Mouse (Mus musculus): ENCODE data around the gene Zfp239. TPM values are rescaled to one million over a fixed set of nuclear protein-coding genes. Genes with fewer than 3 reads are reported as not detected.
A peak's percentile ranks its signal among the peaks of the same experiment; 100 is the strongest.
"Not testable (repeated sequence)": the region's sequence is repeated elsewhere in the genome, so short reads cannot be mapped to it uniquely, and the experiment has no call there.

The Zfp239 gene
- polyA plus RNA-seq, 1 experiment from 2014 or later: 6.1 TPM

DNA sequence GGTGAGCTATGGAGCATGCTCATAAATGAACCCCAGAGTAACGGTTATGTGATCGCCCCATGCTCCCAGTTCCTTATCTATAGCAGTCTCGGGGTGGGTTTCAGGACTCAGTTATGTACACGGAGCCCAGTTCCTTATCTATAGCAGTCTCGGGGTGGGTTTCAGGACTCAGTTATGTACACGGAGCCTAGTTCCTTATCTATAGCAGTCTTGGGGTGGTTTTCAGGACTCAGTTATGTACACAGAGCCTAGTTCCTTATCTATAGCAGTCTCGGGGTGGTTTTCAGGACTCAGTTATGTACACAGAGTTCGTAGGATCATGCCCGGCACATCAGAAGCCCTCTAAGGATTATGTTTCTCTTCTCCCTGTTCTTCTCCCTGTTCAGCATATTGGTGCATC lies 17.3 kb upstream of the Zfp239 start:
- no peak overlapping the region for H3K9ac ChIP-seq (ENCODE audit: low read depth, low read length)
- H3K4me1 ChIP-seq (ENCODE audit: control insufficient read depth, insufficient read depth, low read length): peaks cover 7% of the 10 kb centered on the region
- no peaks in the 10 kb centered on the region for H3K27me3 ChIP-seq (replicated peaks; ENCODE audit: control insufficient read depth, insufficient read depth, low read length)
- 90% methylated on average over 9 of the region's 9 CpGs for WGBS
- no peak overlapping the region for H3K4me2 ChIP-seq (ENCODE audit: low read depth, low read length)
- no peak overlapping the region for H3K4me3 ChIP-seq (ENCODE audit: low read depth, low read length)
- DNase-seq (ENCODE audit: low spot score) (no peak), ATAC-seq (ENCODE audit: low read depth) (no peak)
- H3K36me3 ChIP-seq (ENCODE audit: control insufficient read depth, insufficient read depth, low read length): peaks cover 63% of the 10 kb centered on the region
- H3K27ac ChIP-seq (replicated peaks; ENCODE audit: low read depth, low read length): no peak overlapping the region
- 0 out of 2 replicates have a peak, but pooled peaks cover 5% of the 10 kb centered on the region for H3K9me3 ChIP-seq (ENCODE audit: control insufficient read depth, low read length)

DNA sequence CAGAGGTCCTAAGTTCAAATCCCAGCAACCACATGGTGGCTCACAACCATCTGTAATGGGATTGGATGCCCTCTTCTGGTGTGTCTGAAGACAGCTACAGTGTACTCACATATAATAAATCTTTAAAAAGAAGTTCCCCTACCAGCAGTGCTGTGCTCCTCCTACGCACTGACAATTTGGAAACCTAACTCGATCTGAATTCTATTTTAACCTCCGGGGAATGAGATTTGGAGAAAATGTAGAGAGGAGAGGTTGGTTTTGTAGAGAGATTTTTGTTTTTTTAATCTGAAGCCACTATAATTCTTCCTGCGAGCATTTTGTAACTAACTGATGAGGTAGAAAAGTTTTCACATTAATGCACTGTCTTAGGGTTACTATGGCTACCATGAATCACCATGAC lies 15.2 kb upstream of the Zfp239 start:
- H3K9ac ChIP-seq (ENCODE audit: low read depth, low read length); H3K9me3 ChIP-seq (ENCODE audit: control insufficient read depth, low read length); H3K4me2 ChIP-seq (ENCODE audit: low read depth, low read length); H3K4me1 ChIP-seq (ENCODE audit: control insufficient read depth, insufficient read depth, low read length); H3K27me3 ChIP-seq (replicated peaks; ENCODE audit: control insufficient read depth, insufficient read depth, low read length); H3K4me3 ChIP-seq (ENCODE audit: low read depth, low read length); ATAC-seq (ENCODE audit: low read depth); H3K27ac ChIP-seq (replicated peaks; ENCODE audit: low read depth, low read length); DNase-seq (ENCODE audit: low spot score): not testable (repeated sequence)
- H3K36me3 ChIP-seq (ENCODE audit: control insufficient read depth, insufficient read depth, low read length): peaks cover 63% of the 10 kb centered on the region
- 95% methylated on average over 4 of the region's 4 CpGs for WGBS

DNA sequence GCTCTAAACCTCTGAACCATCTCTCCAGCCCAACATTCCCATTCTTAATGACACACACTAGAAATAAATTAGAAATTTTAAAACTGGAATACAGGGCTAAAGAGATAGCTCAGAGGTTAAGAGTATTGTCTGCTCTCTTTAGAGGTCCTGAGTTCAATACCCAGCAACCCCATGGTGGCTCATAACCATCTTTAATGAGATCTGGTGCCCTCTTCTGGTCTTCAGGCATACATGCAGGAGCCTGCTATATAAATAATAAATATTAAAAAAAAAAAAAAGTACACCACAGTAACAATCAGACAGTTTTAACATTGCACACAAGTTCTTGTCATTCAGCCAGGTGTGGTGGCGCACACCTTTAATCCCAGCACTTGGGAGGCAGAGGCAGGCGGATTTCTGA lies 14.1 kb upstream of the Zfp239 start:
- no peak overlapping the region for H3K4me2 ChIP-seq (ENCODE audit: low read depth, low read length)
- H3K27me3 ChIP-seq (replicated peaks; ENCODE audit: control insufficient read depth, insufficient read depth, low read length): no peaks in the 10 kb centered on the region
- peaks cover 63% of the 10 kb centered on the region for H3K36me3 ChIP-seq (ENCODE audit: control insufficient read depth, insufficient read depth, low read length)
- no peaks in the 10 kb centered on the region for H3K4me1 ChIP-seq (ENCODE audit: control insufficient read depth, insufficient read depth, low read length)
- 0 out of 2 replicates have a peak, but pooled peaks cover 5% of the 10 kb centered on the region for H3K9me3 ChIP-seq (ENCODE audit: control insufficient read depth, low read length)
- no peak overlapping the region for H3K4me3 ChIP-seq (ENCODE audit: low read depth, low read length)
- DNase-seq (ENCODE audit: low spot score): no peak
- 98% methylated on average over 2 of the region's 2 CpGs for WGBS
- no peak overlapping the region for H3K9ac ChIP-seq (ENCODE audit: low read depth, low read length)
- no peak overlapping the region for H3K27ac ChIP-seq (replicated peaks; ENCODE audit: low read depth, low read length)
- no peak for ATAC-seq (ENCODE audit: low read depth)

DNA sequence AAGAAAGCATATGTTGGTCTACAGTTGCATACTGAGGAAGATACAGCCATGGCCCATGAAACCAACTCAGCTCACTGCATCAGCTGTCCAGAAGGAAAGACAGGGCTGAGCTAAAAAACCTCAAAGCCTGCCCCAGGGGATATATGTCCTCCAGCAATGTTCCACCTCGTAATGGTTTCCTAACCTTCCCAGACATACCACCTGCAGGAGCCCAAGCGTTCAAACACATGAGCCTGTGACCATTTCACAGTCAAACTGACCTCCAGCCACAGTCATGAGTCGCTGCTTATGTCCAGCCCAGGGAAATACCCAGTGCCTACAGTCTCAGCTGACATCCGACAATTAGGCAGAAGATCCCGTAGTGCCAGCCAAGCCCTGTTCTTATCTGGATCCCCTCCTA lies 13.3 kb upstream of the Zfp239 start:
- H3K9ac ChIP-seq (ENCODE audit: low read depth, low read length): no peak overlapping the region
- 0 out of 2 replicates have a peak, but pooled peaks cover 5% of the 10 kb centered on the region for H3K9me3 ChIP-seq (ENCODE audit: control insufficient read depth, low read length)
- H3K36me3 ChIP-seq (ENCODE audit: control insufficient read depth, insufficient read depth, low read length): peaks cover 57% of the 10 kb centered on the region
- H3K27ac ChIP-seq (replicated peaks; ENCODE audit: low read depth, low read length): no peak overlapping the region
- no peaks in the 10 kb centered on the region for H3K27me3 ChIP-seq (replicated peaks; ENCODE audit: control insufficient read depth, insufficient read depth, low read length)
- DNase-seq (ENCODE audit: low spot score): no peak
- H3K4me2 ChIP-seq (ENCODE audit: low read depth, low read length): no peak overlapping the region
- 93% methylated on average over 5 of the region's 5 CpGs for WGBS
- H3K4me3 ChIP-seq (ENCODE audit: low read depth, low read length): no peak overlapping the region
- no peaks in the 10 kb centered on the region for H3K4me1 ChIP-seq (ENCODE audit: control insufficient read depth, insufficient read depth, low read length)
- ATAC-seq (ENCODE audit: low read depth): no peak

DNA sequence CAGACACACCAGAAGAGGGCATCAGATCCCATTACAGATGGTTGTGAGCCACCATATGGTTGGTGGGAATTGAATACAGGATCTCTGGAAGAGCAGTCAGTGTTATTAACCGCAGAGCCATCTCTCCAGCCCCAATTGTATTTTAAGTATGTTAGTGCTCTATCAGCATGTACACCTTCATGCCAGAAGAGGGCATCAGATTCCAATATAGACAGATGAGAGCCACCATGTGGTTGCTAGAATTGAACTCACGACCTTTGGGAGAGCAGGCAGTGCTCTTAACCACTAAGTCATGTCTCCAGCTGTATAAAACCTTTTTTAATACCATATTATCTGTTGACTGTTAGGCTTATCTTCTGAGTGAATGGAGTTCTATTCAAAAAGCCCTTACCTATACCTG lies 10.2 kb upstream of the Zfp239 start:
- H3K4me2 ChIP-seq (ENCODE audit: low read depth, low read length): no peak overlapping the region
- no peak overlapping the region for H3K9ac ChIP-seq (ENCODE audit: low read depth, low read length)
- H3K9me3 ChIP-seq (ENCODE audit: control insufficient read depth, low read length): 0 out of 2 replicates have a peak, but pooled peaks cover 5% of the 10 kb centered on the region
- DNase-seq (ENCODE audit: low spot score) (no peak), ATAC-seq (ENCODE audit: low read depth) (no peak)
- H3K4me1 ChIP-seq (ENCODE audit: control insufficient read depth, insufficient read depth, low read length): no peaks in the 10 kb centered on the region
- no peaks in the 10 kb centered on the region for H3K27me3 ChIP-seq (replicated peaks; ENCODE audit: control insufficient read depth, insufficient read depth, low read length)
- H3K4me3 ChIP-seq (ENCODE audit: low read depth, low read length): no peak overlapping the region
- peaks cover 25% of the 10 kb centered on the region for H3K36me3 ChIP-seq (ENCODE audit: control insufficient read depth, insufficient read depth, low read length)
- no peak overlapping the region for H3K27ac ChIP-seq (replicated peaks; ENCODE audit: low read depth, low read length)
- 58% methylated on average over 2 of the region's 2 CpGs for WGBS

DNA sequence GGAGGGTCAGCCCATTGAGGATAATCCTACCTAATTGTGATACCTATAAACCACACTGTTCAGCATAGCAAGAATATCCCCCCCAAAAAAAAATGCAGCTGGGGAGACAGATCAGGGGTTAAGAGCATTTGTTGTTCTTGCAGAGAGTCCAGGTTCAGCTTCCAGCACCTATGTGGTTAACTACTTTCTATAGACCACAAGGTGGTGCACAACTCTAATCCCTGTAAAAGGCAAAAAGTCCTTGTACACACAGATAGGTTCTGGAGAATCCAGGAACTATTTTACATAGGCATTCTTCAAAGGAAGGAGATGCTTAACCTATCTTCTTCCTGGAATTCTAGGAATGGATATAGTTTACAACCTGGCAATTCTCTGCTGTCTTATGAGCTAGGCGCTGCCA lies 3.9 kb upstream of the Zfp239 start:
- Histone ChIP-seq H3K4me3 (ENCODE audit: low read depth, low read length) (no peak overlapping the region), H3K9me3 (ENCODE audit: control insufficient read depth, low read length) (no peaks in the 10 kb centered on the region), H3K36me3 (ENCODE audit: control insufficient read depth, insufficient read depth, low read length) (no peaks in the 10 kb centered on the region), H3K27ac (replicated peaks; ENCODE audit: low read depth, low read length) (no peak overlapping the region), H3K27me3 (replicated peaks; ENCODE audit: control insufficient read depth, insufficient read depth, low read length) (no peaks in the 10 kb centered on the region), H3K4me2 (ENCODE audit: low read depth, low read length) (no peak overlapping the region), H3K4me1 (ENCODE audit: control insufficient read depth, insufficient read depth, low read length) (no peaks in the 10 kb centered on the region), H3K9ac (ENCODE audit: low read depth, low read length) (no peak overlapping the region)
- ATAC-seq (ENCODE audit: low read depth) (no peak), DNase-seq (ENCODE audit: low spot score) (peak; percentile 32)
- WGBS: 78% methylated on average over 1 of the region's 1 CpGs

DNA sequence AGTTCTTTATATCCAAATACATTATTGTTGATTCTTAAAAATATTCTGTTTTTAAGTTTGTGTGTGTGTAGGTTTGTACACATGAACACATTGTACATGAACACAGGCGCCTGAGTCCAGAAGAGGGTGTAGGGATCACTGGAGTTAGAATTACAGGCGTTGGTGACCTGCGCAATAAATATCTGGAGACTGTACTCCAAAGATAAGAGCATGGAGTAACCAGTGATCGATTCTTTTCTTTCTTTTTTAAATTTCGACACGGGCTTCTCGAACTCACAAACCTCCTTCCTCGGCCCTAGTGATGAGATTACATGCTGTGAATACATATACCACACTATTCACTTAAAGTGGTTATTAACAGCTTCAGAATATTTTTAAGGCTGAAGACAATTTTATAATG lies 565 bp downstream of the Zfp239 start:
- Histone ChIP-seq H3K9ac (ENCODE audit: low read depth, low read length) (peak overlapping the region; percentile 75; the same call in 1 of the 2 replicates), H3K4me1 (ENCODE audit: control insufficient read depth, insufficient read depth, low read length) (no peaks in the 10 kb centered on the region), H3K9me3 (ENCODE audit: control insufficient read depth, low read length) (no peaks in the 10 kb centered on the region), H3K4me2 (ENCODE audit: low read depth, low read length) (peak overlapping the region; percentile 90), H3K36me3 (ENCODE audit: control insufficient read depth, insufficient read depth, low read length) (no peaks in the 10 kb centered on the region), H3K27ac (replicated peaks; ENCODE audit: low read depth, low read length) (no peak overlapping the region), H3K4me3 (ENCODE audit: low read depth, low read length) (peak overlapping the region; percentile 81), H3K27me3 (replicated peaks; ENCODE audit: control insufficient read depth, insufficient read depth, low read length) (no peaks in the 10 kb centered on the region)
- DNase-seq (ENCODE audit: low spot score): no peak
- WGBS: 75% methylated on average over 8 of the region's 8 CpGs
- ATAC-seq (ENCODE audit: low read depth): no peak

DNA sequence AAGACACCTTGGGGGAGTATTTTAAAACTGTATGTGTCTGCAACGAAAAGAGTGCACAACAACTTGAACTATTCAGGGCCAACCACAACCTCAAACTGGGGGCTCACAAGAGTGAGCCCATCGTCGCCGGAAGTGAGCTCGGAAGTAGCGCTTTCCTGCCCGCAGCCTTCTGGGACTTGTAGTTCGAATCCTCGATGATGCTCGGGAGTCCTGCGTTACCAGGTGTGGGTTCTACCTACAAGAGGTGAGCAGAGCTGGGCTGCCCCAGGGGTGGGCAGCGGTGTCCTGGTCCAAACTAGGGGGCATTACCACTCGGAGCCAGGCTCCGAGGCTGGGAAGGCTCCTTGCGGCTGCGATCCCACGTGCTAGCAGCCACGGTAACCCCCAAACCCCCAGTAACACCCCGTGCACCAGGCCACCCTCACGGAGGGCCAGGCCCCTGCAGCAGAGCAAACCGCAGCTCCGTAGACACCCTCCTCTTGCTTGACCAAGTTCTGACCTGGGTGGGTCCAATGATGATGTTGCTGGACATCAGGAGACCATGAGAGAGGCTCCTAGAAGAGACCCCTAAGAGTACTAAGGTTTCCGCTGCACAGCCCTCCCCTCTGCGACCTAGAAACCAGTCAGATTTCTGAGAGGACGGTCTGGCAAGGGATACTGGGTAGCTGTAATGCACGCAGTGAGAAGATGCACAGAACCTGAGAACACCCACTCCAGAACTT lies 1.2 kb downstream of the Zfp239 start:
- Histone ChIP-seq H3K9ac (ENCODE audit: low read depth, low read length) (peak overlapping the region; percentile 75), H3K27me3 (replicated peaks; ENCODE audit: control insufficient read depth, insufficient read depth, low read length) (no peaks in the 10 kb centered on the region), H3K9me3 (ENCODE audit: control insufficient read depth, low read length) (no peaks in the 10 kb centered on the region), H3K36me3 (ENCODE audit: control insufficient read depth, insufficient read depth, low read length) (no peaks in the 10 kb centered on the region), H3K4me3 (ENCODE audit: low read depth, low read length) (peak overlapping the region; percentile 81), H3K4me2 (ENCODE audit: low read depth, low read length) (peak overlapping the region; percentile 90), H3K4me1 (ENCODE audit: control insufficient read depth, insufficient read depth, low read length) (no peaks in the 10 kb centered on the region), H3K27ac (replicated peaks; ENCODE audit: low read depth, low read length) (no peak overlapping the region)
- peak; percentile 90 for DNase-seq (ENCODE audit: low spot score)
- 4% methylated on average over 24 of the region's 26 CpGs for WGBS
- ATAC-seq (ENCODE audit: low read depth): peak; percentile 86

DNA sequence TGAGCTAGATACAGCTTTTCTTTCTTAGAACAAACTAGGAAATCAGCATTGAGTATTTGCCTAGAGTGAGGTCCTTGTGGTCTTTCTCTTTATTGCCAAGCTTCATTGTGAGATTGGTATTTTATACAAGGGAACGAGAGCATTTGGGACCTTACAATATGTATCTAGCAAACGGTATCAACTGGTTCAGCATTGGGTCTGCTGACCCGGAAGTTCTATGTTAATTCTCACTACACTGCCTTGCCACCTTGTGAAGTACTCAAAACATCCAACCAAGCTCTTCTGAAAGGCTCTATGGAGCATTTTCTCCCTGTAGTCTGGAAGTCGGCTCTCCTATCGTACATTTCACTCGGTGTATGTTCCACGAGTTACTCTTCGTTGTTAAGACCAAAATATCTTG lies 1.9 kb downstream of the Zfp239 start:
- no peaks in the 10 kb centered on the region for H3K9me3 ChIP-seq (ENCODE audit: control insufficient read depth, low read length)
- DNase-seq (ENCODE audit: low spot score) (no peak), ATAC-seq (ENCODE audit: low read depth) (no peak)
- peak overlapping the region; percentile 81 for H3K4me3 ChIP-seq (ENCODE audit: low read depth, low read length)
- H3K9ac ChIP-seq (ENCODE audit: low read depth, low read length): peak overlapping the region; percentile 75; the same call in 1 of the 2 replicates
- peak overlapping the region; percentile 90 for H3K4me2 ChIP-seq (ENCODE audit: low read depth, low read length)
- no peaks in the 10 kb centered on the region for H3K36me3 ChIP-seq (ENCODE audit: control insufficient read depth, insufficient read depth, low read length)
- H3K4me1 ChIP-seq (ENCODE audit: control insufficient read depth, insufficient read depth, low read length): no peaks in the 10 kb centered on the region
- H3K27me3 ChIP-seq (replicated peaks; ENCODE audit: control insufficient read depth, insufficient read depth, low read length): no peaks in the 10 kb centered on the region
- 95% methylated on average over 8 of the region's 8 CpGs for WGBS
- no peak overlapping the region for H3K27ac ChIP-seq (replicated peaks; ENCODE audit: low read depth, low read length)
